Mouse (Mus musculus) embryonic facial prominence, embryonic 14.5 days (tissue): ENCODE measurements around the gene Olfr1040. TPM values are rescaled to one million over a fixed set of nuclear protein-coding genes. Genes with fewer than 3 reads are reported as not detected.
"Not testable (repeated sequence)": the region's sequence is repeated elsewhere in the genome, so short reads cannot be mapped to it uniquely, and the experiment has no call there.

Experiments used
- ATAC-seq: fragments of 200-750 bp; cut with Nextera tagmentation; 2 replicates; pipeline ENCODE4 v1.8.0; 2017; ENCODE audit warnings: low read depth, moderate number of reproducible peaks, moderate TSS enrichment
- DNase-seq: peaks from one replicate; pipeline ENCODE4 v3.0.0-alpha.2; 2015; ENCODE audit warnings: low spot score
- H3K27ac ChIP-seq: fragments of 300-500 bp; sonication (generic); replicated peaks from 2 replicates; pipeline ENCODE4 v1.5.1; 2014; ENCODE audit warnings: low read depth, mild to moderate bottlenecking, low read length, moderate library complexity
- H3K27me3 ChIP-seq: fragments of 300-500 bp; sonication (generic); replicated peaks from 2 replicates; pipeline ENCODE4 v1.6.1; 2014; ENCODE audit warnings: low read length; ENCODE audit not compliant: control insufficient read depth, insufficient read depth
- H3K36me3 ChIP-seq: fragments of 300-500 bp; sonication (generic); 2 replicates; pipeline ENCODE4 v1.6.1; 2014; ENCODE audit warnings: low read length, mixed read lengths; ENCODE audit not compliant: control insufficient read depth, insufficient read depth
- H3K4me1 ChIP-seq: fragments of 300-500 bp; sonication (generic); 2 replicates; pipeline ENCODE4 v1.6.1; 2014; ENCODE audit warnings: antibody characterized with exemption, low read length; ENCODE audit not compliant: control insufficient read depth, insufficient read depth
- H3K4me2 ChIP-seq: fragments of 300-500 bp; sonication (generic); 2 replicates; pipeline ENCODE4 v1.6.1; 2014; ENCODE audit warnings: low read depth, mild to moderate bottlenecking, low read length, moderate library complexity, mixed read lengths
- H3K4me3 ChIP-seq: fragments of 300-500 bp; sonication (generic); 2 replicates; pipeline ENCODE4 v1.5.1; 2014; ENCODE audit warnings: low read depth, mild to moderate bottlenecking, low read length
- H3K9ac ChIP-seq: fragments of 300-500 bp; sonication (generic); 2 replicates; pipeline ENCODE4 v1.6.1; 2014; ENCODE audit warnings: low read depth, mild to moderate bottlenecking, low read length, moderate library complexity, mixed read lengths
- H3K9me3 ChIP-seq: fragments of 300-500 bp; sonication (generic); 2 replicates; pipeline ENCODE4 v1.6.1; 2016; ENCODE audit warnings: low read length; ENCODE audit not compliant: control insufficient read depth
- WGBS: fragments of 180-500 bp; shearing (Covaris S2); extraction: QIAGEN DNeasy Blood & Tissue Kit; methylation state at CpG from one replicate; pipeline ENCODE4 v1.1.7; 2014; 5-methylcytosine and 5-hydroxymethylcytosine counted together
- polyA plus RNA-seq: library from polyadenylated mRNA; unstranded; fragments of >200 nt; fragmentation: Nextera tagmentation; extraction: Ambion mirVana; gene quantifications from 2 replicates; pipeline ENCODE4 v1.2.1, GENCODE M21; 2014

The Olfr1040 gene
- polyA plus RNA-seq = not detected in 2 replicates

GRCm38 (mm10) chr2:86146632-86147031 is at the start of gene Olfr1040:
Gene Olfr1040, minus strand, starts transcription at chr2:86146732.
- 70% methylated on average over 1 of the region's 1 CpGs for WGBS
- no peaks in the 10 kb centered on the region for H3K27me3 ChIP-seq
- no peaks in the 10 kb centered on the region for H3K9me3 ChIP-seq

GRCm38 (mm10) chr2:86195863-86196262 is 49.3 kb upstream of the Olfr1040 start:
- ATAC-seq (no peak), DNase-seq (no peak)
- H3K4me3 ChIP-seq = no peak overlapping the region
- H3K4me2 ChIP-seq = no peak overlapping the region
- H3K36me3 ChIP-seq = no peaks in the 10 kb centered on the region
- H3K27ac ChIP-seq = no peak overlapping the region
- H3K9ac ChIP-seq = no peak overlapping the region
- no peaks in the 10 kb centered on the region for H3K9me3 ChIP-seq
- H3K27me3 ChIP-seq = no peaks in the 10 kb centered on the region
- 24% methylated on average over 1 of the region's 1 CpGs for WGBS
- H3K4me1 ChIP-seq = no peaks in the 10 kb centered on the region

More at GRCm38 (mm10) chr2:86146632-86147031, at the start of gene Olfr1040:
- ATAC-seq (no peak), DNase-seq (no peak)
- Histone ChIP-seq H3K4me3 (no peak within 1 kb of the TSS), H3K36me3 (no peaks in the 10 kb centered on the region), H3K9ac (no peak within 1 kb of the TSS), H3K27ac (no peak within 1 kb of the TSS), H3K4me1 (no peaks in the 10 kb centered on the region), H3K4me2 (no peak within 1 kb of the TSS)

GRCm38 (mm10) chr2:86185583-86185982 is 39.1 kb upstream of the Olfr1040 start, which contains the start of gene Olfr52:
Gene Olfr52, minus strand, starts transcription at chr2:86185683.
- no peaks in the 10 kb centered on the region for H3K27me3 ChIP-seq
- H3K9me3 ChIP-seq = no peaks in the 10 kb centered on the region
- H3K27ac ChIP-seq = no peak within 1 kb of the TSS
- H3K4me2 ChIP-seq = no peak within 1 kb of the TSS
- H3K4me1 ChIP-seq = no peaks in the 10 kb centered on the region
- H3K4me3 ChIP-seq = no peak within 1 kb of the TSS
- no peaks in the 10 kb centered on the region for H3K36me3 ChIP-seq
- no peak for ATAC-seq
- no peak within 1 kb of the TSS for H3K9ac ChIP-seq
- DNase-seq = no peak

GRCm38 (mm10) chr2:86179950-86180349 is 33.4 kb upstream of the Olfr1040 start:
- Histone ChIP-seq H3K36me3 (no peaks in the 10 kb centered on the region), H3K4me2 (no peak overlapping the region), H3K4me1 (no peaks in the 10 kb centered on the region), H3K27ac (no peak overlapping the region), H3K4me3 (no peak overlapping the region), H3K9me3 (no peaks in the 10 kb centered on the region), H3K9ac (no peak overlapping the region), H3K27me3 (no peaks in the 10 kb centered on the region)
- no peak for ATAC-seq
- WGBS = 75% methylated on average over 3 of the region's 3 CpGs
- no peak for DNase-seq

- H3K27me3 ChIP-seq = no peaks in the 10 kb centered on the region
- no peak for DNase-seq
Measured at GRCm38 (mm10) chr2:86177720-86178119, 31.2 kb upstream of the Olfr1040 start, which contains the start of gene Olfr1044. Gene Olfr1044, minus strand, starts transcription at chr2:86177820.

GRCm38 (mm10) chr2:86175422-86175821 is 28.9 kb upstream of the Olfr1040 start:
- not testable (repeated sequence) for H3K27me3 ChIP-seq, H3K4me2 ChIP-seq, H3K27ac ChIP-seq, DNase-seq, H3K9me3 ChIP-seq, H3K9ac ChIP-seq, H3K4me3 ChIP-seq, ATAC-seq, H3K36me3 ChIP-seq, H3K4me1 ChIP-seq
- WGBS = 72% methylated on average over 7 of the region's 7 CpGs

More at GRCm38 (mm10) chr2:86177720-86178119, 31.2 kb upstream of the Olfr1040 start, which contains the start of gene Olfr1044:
- no peak within 1 kb of the TSS for H3K4me3 ChIP-seq
- no peaks in the 10 kb centered on the region for H3K4me1 ChIP-seq
- ATAC-seq = no peak
- no peaks in the 10 kb centered on the region for H3K9me3 ChIP-seq
- H3K9ac ChIP-seq = no peak within 1 kb of the TSS
- H3K4me2 ChIP-seq = no peak within 1 kb of the TSS
- H3K36me3 ChIP-seq = no peaks in the 10 kb centered on the region
- H3K27ac ChIP-seq = no peak within 1 kb of the TSS

GRCm38 (mm10) chr2:86167422-86167821 is 20.9 kb upstream of the Olfr1040 start, which contains the start of gene Olfr1043:
Gene Olfr1043, minus strand, starts transcription at chr2:86167522.
- WGBS = 84% methylated on average over 2 of the region's 2 CpGs
- H3K27me3 ChIP-seq = no peaks in the 10 kb centered on the region
- no peaks in the 10 kb centered on the region for H3K36me3 ChIP-seq
- H3K9me3 ChIP-seq = no peaks in the 10 kb centered on the region
- H3K4me3 ChIP-seq = no peak within 1 kb of the TSS
- no peak within 1 kb of the TSS for H3K27ac ChIP-seq
- ATAC-seq = no peak
- no peak within 1 kb of the TSS for H3K9ac ChIP-seq
- no peaks in the 10 kb centered on the region for H3K4me1 ChIP-seq
- H3K4me2 ChIP-seq = no peak within 1 kb of the TSS
- no peak for DNase-seq

- H3K27ac ChIP-seq = no peak within 1 kb of the TSS
- H3K4me1 ChIP-seq = no peaks in the 10 kb centered on the region
- H3K9me3 ChIP-seq = no peaks in the 10 kb centered on the region
- no peak for ATAC-seq
- no peak within 1 kb of the TSS for H3K9ac ChIP-seq
- WGBS = 84% methylated on average over 2 of the region's 2 CpGs
- DNase-seq = no peak
- no peaks in the 10 kb centered on the region for H3K27me3 ChIP-seq
- no peak within 1 kb of the TSS for H3K4me3 ChIP-seq
- no peaks in the 10 kb centered on the region for H3K36me3 ChIP-seq
- H3K4me2 ChIP-seq = no peak within 1 kb of the TSS
Measured at GRCm38 (mm10) chr2:86161738-86162137, 15.2 kb upstream of the Olfr1040 start, which contains the start of gene Olfr1042. Gene Olfr1042, minus strand, starts transcription at chr2:86161838.

- no peak within 1 kb of the TSS for H3K27ac ChIP-seq
- no peaks in the 10 kb centered on the region for H3K9me3 ChIP-seq
- no peak for ATAC-seq
- H3K9ac ChIP-seq = no peak within 1 kb of the TSS
- H3K4me1 ChIP-seq = no peaks in the 10 kb centered on the region
- H3K4me2 ChIP-seq = no peak within 1 kb of the TSS
- H3K36me3 ChIP-seq = no peaks in the 10 kb centered on the region
- no peak for DNase-seq
- H3K27me3 ChIP-seq = no peaks in the 10 kb centered on the region
- no peak within 1 kb of the TSS for H3K4me3 ChIP-seq
- WGBS = 87% methylated on average over 1 of the region's 1 CpGs
Measured at GRCm38 (mm10) chr2:86135828-86136227, 10.7 kb downstream of the Olfr1040 start, which contains the start of gene Olfr1039. Gene Olfr1039, minus strand, starts transcription at chr2:86135928.
